Mouse (Mus musculus) adrenal gland, postnatal 14 days (tissue): ENCODE data around the gene Jun. TPM values are rescaled to one million over a fixed set of nuclear protein-coding genes. Genes with fewer than 3 reads are reported as not detected.

Experiments
- DNase-seq: peaks from one replicate; pipeline ENCODE4 v3.0.0; 2021; ENCODE audit warnings: mixed read lengths
- long read RNA-seq, 2 experiments: library from polyadenylated mRNA; stranded (forward); transcript quantifications; one replicate each; pipeline ENCODE4 v2.0.0; 2021
- total RNA-seq: library from RNA; stranded (reverse); gene quantifications from 2 replicates; pipeline ENCODE4 v1.2.3, GENCODE M21; 2021

The Jun gene
- 68.6 and 95.7 TPM in 2 replicates for total RNA-seq
- long read RNA-seq, experiment 1, transcript Jun-201 (1 exons, 3,189 nt): major isoform, 52 of 54 reads
- long read RNA-seq, experiment 1, partial matches to known transcripts: 0 of 54 reads
- long read RNA-seq, experiment 1, other reads (novel, unspliced or antisense): 2 of 54 reads
- long read RNA-seq, experiment 2, transcript Jun-201 (1 exons, 3,189 nt): major isoform, 62 of 63 reads
- long read RNA-seq, experiment 2, partial matches to known transcripts: 0 of 63 reads
- long read RNA-seq, experiment 2, other reads (novel, unspliced or antisense): 1 of 63 reads

DNA sequence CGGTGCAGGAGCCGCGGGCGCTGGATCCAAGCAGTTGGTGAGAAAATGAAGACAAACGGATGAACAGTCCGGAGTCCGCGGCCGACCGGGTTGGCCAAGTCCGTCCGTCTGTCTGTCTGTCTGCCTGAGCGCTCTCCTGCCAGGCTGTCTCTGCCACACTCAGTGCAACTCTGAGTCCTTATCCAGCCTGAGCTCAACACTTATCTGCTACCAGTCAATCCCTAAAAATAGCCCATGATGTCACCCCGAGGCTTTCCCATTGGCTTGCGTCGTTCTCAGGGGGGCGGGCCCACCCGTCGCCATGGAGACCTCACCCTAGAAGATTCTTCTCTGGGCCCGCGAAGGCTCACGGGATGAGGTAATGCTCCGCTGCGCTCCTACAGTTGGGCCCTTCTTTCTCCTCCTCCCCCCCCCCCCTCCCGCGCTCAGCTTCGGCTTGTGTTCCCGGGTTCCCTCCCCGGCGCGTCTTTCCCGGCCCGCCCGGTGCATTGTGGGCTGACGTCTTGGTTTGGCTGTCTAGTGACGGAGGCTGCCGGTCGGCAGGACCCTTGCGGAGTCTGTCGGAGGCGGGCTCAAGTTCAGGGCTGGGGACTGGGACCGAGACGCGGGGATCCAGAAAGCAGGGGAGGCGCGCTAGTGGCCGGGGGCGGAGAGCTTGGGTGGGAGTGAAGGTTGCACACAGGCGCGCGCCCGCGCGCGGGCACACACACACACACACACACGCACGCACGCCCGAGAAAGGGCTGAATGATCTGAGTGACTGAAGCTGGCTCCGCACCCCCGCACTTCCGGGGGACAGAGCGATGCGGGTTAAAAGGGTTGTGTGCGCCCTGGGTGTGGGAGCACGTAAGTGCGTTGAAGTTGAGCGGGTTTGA lies at the start of gene Jun:
TSS of gene Jun (minus strand) at position 198 of the 875 bp plus-strand sequence.
- peak; percentile 99 for DNase-seq

DNA sequence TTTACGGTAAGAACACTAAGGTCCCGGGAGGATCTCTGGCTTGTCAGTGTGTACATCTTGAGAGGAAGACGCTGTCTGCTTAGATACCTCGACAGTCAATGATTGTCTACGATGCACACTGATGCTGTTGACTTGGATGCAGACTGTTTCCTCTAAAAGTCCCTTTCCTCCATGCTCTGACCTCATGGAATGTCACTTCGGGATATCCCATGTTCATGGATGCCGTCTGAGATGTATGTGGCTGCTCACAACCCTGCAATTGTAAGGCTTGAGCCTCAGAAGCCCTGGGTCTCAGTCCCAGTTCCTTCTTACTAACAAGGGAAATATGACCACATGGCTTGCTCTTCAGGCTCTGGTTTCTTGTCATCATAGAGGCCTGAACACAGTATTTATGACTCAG lies 49.7 kb upstream of the Jun start:
- no peak for DNase-seq

DNA sequence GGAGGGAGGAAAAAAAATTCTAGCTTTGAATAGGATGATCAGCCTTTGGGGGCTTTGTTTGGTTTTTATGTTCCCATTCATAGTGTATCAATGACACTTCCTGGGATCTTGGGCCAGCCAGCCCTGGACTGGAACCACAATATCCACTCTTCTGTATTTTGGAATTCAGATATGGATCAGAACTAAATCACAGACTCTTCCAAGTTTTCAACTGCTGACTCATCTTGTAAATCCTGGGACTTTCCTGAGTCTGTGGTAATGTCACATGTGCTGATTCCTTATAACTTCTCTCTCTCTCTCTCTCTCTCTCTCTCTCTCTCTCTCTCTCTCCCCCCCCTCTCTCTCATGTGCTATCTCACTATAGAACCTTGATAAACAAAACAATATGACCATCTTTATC lies 48.7 kb upstream of the Jun start:
- DNase-seq: no peak

DNA sequence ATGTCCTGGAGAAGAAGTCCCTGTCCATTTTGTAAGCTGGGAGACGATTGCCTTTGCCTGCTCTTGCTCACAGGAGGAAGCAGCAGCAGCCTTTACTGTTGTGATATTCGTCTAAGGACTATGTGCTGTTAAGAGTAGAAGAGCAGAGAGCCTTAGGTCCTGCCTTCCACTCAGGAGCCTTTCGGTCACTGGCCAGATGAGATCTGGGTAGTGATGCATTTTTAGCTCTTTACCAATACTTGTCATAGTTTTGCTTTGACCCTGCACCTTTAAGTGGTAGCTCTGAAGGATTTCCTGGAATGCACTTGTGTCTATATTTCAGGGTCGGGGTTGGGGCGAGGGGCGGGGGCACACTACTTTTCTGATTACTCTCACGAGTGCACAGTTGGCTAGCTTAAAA lies 47.4 kb upstream of the Jun start:
- DNase-seq: no peak

DNA sequence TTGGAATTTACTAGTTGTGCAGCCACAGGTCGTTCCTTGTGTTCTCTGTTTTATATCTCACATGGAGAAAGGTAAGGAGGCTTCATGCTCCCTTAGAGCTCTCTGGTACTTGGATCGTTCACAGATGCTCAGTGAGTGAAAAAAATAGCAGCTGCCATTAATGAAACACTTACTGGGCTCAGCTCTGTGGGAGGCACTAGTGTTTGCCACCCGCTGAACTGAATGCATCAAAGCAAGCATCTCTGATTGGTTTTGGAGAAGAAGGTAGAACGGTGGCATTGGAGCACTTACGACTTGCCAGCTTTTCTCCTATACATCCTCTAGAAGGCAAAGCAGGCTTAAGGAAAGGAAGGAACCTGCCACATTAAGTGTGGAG lies 46.7 kb upstream of the Jun start:
- DNase-seq: no peak

DNA sequence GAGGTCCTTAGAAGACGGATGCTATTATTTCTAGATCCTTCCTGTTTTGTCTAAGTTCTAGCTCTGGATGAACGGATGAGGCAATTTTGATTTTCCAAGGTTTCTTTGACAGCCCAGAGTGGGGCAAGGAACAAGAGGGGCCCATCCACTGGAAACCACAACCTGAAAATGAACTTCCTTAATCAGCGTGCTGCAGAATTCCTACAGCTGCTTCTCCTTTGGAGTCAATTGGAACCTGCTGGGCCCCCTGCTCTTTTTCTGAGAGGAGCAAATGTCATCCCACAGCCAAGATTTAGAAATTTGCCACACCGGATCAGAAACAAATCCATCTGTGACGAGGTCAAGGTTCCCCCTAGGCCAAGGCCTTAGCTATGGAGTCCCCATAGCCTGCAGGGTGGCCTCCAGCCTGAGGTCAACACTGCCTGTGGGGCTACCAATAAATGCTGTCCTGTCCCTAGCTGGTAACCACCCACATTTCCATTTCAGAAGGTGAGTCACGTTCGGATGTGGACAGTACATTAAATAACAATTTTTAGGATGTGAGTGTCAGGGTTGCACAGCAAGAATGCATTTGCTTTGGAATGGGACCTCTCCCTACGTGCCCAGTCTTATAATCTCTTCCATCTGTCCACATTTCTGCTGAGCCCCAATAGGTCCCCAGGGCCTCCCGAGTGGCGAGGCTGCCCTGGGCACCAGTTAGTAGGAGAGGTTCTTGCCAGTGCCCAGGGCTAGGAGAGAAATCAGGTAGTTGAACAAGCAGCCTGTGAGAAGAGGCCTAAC lies 46.1 kb upstream of the Jun start:
- no peak for DNase-seq

DNA sequence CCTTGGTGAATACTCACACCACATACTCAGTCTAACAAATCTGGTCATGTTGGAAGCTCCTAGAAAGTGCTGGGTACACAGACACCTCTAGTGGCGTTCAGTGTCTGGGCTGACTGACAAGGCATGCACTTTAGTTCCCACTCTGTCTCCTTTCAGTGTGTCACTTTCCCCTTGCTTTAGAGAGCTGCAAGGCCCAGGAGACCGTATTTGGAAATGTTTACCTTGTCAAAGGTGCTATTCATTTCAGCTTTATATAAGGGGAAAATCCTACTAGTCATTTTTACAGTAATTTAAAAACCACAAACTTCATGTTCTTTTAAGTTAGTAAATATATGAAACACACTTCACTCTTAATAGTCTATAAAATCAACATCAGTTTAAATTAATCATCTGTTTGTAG lies 44.7 kb upstream of the Jun start:
- DNase-seq: no peak

DNA sequence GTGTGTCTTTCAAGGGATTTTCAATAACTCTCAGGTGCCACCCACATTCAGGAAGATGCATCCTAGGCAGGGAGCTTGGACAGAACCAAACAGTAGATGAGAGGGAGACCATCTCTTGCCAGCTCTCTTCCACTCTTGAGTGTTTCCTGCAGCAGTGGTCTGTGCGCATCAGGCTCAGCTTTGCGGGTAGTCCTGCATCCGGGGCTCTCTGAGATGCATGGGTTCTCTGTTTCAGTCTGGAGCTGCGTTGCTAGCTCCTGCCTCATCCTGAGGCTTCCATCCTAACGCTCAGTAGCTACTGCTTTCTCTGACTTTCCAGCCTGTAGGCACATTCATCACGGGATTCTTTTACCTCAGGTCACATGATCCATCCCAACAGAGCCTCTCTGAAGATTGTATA lies 43.9 kb upstream of the Jun start:
- no peak for DNase-seq

DNA sequence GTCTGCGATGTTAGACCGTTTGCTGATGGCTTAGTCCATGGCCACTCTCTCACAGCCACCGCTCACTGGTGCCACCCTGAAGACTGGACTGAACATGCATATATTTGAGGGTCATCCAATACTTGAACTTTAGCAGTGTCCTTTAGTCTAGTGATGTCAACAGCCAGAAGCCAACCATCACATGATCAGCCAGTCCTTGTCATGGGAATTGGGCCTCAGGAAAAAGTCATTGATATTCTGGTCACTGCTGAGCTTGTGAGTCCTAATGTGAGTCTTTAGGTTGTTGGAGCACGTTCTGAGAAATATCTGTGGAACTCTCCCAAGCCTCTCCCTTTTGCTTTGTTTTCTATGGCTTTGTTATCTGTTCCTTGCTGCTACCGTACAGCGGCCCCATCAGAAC lies 43.3 kb upstream of the Jun start:
- DNase-seq: no peak

DNA sequence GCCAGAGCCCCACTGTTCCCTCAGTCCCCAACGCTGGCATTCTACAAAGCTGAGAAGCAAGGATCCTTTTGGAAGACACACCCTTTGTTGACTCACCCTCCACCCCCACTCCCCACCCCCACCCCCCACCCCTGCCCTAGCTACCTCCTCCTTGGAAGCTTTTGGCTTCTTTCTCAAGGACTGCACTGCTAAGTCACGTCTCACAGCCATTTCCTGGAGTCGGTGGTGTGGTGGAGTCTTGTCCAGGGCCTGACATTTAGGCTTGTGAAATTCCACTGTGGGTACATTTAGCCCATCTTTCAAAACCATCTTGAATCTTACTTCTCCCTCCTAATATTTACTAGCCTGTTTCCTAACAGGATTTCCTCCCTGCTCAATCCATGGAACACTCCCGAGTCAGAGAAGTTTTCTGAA lies 42.7 kb upstream of the Jun start:
- peak; percentile 48 for DNase-seq

DNA sequence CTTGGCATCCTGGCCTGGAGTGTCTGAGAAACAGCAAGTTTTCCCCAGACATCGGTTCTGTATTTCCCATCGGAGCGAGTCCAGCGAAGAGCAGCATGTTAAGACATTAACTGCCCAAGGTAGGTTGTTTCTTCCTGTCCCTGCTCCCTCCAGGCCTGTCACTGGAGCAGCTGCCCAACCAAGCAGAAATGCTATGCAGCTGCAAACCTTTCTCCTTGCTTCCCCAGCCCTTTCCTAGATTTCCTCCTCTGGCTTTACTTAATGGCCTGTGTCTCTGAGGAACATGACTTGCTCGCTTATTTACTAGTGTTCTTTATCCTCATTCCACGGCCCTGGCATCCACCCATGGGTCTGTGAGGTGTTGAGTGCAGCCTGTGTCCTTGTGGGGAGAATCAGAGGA lies 41.6 kb upstream of the Jun start:
- no peak for DNase-seq

DNA sequence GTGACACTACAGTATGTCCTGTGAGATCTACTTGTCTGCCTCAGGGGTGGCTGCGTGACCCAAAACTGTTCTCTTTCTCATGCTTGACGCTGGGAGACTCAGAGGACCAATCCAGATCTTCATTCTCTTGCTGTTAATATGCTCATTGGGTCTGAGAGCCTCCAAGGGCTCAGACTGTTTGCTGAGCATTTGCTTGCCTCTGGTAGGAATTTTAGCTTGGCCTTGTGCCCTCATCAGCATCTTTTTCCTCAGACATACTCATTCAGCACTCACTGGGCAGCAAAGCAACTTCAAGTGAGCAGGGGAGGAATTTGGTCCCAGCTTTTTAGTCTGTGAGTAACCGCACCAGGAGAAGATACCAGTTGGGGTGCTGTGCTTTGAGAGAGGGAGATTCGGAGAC lies 40.5 kb upstream of the Jun start:
- no peak for DNase-seq

DNA sequence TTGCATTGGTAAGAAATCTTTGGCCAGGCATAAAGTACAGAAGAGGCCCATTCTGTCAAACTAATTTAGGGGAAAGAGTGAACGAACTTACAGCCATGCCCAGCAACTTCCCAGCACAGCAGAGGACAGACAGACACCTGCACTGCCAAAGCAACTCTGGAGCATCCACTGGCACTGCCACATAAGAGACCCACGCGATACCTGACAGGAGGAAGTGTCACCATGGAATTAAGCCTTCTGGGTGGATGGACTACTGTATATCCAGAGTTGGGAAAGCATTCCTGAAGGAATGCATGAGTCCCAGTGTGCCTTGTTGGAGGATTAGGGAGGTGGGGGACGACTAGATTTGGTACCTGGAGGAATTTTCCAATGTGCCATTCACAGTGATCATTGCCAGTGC lies 39.5 kb upstream of the Jun start:
- no peak for DNase-seq

DNA sequence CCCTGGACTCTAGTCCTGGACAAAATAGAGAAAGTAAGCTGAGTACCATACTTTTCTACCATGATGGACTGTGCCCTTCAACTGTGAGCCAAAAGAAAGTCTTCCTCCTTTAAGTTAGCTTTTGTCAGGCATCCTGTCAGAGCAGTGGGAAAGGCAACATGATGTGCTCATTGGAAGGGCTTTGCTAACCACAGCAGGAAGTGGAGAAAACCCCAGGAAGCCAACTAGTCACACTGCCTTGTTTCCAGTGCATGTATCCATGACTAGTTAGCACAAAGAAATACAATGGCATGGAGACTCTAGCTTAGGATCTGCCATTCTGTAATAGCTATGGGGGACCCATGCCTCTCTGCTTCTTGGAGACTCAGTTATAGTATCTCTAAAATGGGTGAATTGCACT lies 37.9 kb upstream of the Jun start:
- DNase-seq: no peak

DNA sequence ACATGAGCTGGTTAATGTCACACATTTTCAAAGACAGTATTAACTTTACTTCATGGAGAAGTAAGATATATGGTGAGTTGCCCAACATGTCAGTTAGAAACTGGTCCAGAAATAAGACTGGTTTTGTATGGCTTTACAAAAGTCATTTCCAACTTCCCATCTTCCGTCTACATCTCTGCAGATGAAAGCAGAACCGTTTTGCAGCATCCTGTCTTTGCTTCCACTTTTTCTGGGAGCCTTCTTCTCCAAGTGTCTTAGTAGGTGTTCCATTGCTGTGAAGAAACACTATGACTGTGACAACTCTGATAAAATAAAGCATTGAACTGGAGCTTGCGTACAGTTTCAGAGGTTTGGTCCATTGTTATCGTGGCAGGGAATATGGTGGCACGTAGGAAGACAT lies 37.0 kb upstream of the Jun start:
- no peak for DNase-seq

DNA sequence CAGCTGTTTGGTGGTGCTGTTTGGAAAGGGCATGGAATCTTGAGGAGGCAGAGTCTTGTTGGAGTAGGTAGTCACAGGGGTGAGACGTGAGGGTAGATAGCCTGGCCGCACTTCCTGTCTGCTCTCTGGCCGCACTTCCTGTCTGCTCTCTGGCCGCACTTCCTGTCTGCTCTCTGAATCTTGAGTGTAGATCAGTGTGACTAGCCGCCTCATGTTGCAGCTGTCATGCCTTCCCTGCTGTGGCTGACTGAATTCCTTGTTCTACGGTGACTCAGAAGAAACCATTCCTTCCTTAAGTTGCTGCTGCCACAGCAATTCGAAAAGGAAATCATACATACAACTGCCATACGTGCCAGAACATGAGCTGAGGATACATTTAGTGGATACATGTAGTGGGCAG lies 31.9 kb upstream of the Jun start:
- no peak for DNase-seq

DNA sequence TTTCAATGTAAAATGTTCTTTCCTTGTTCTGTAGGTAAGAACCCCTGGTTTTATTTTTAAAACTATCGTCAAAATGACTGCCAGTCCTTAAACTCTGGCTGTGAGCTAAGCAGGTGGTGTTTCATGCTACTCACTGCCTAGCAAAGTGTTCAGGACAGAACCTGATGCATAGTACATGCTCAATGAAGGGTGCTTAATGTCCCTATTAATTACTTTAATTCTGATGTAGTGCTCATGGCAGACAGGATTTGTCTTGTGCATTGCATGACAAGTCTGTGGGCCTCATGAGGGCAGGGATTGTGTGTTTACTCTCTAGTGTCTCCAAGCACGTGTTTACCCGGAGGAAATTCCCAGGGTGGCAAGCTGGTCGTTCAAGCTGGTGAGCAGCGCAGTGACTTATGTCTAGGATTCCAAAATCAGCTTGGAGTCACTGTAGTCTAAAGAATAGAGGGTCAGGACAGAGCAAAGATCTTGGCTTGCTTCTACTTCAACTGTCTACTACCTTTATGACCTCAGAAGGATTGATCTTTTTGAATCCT lies 31.2 kb upstream of the Jun start:
- no peak for DNase-seq

DNA sequence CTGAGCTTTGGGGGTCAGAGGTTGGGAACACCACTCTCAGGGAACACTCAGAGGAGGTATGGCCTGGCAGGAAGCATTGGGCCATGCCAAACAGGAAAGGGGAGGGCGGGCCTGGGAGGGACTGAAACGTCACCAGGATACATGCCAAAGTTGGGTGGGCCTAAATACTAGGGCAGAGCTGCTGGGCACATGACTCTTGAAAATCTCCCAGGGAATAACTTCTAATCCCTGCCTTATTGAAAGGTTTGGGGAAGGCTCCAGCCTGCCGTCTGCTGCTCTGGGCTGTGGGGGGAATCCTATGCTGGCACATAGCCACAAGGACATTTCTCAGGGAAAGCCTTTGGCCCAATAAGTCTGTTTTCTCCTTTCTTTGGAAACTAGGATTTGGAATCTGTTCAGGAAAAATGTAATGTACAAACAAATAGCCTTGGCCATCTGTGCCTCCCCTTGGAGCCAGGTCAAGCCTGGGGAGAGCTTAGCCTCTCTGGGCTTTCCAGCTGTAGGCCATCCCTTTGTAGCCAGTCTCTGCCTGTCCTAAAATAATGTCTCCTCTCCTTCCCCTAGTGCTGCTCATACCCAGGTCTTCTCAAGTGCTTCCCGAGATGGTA lies 30.6 kb upstream of the Jun start:
- peak; percentile 82 for DNase-seq

DNA sequence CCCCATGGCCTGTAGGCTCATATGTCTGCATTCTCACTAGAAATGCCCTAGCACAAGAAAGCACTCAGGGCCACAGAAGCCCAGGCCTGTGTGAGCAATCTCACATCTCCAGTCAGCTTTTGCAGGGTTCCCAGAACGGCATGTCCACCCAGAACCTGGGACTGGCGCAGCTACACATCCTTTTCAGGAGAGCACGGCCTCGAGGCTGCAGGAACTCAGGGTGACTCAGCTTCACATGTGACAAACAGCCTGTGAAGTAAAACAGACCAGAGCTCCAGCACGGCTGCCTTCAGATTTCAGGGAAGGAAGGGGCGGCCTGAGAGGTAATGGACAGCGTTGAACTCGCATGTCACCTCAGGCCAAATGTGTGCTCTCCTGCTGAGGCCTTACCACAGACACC lies 29.6 kb upstream of the Jun start:
- DNase-seq: peak; percentile 73

DNA sequence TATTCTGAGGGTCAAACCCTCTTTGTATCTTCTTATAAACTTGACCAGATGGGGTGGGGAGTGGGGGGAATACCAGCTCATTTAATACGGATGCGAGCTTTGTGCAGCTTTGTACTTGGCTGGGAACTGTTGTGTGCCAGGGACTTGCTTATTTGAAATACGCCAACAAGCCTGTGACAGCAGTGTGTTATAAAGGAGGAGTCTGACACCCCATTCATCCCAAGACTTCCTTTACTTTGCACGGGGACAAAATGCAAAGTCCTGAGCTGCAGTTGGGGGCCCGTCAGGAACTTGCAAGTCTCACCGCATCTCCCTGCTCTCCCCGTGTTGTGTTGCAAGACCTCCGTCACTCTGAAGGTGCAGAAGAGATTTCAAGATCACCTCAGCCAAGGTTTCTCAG lies 26.6 kb upstream of the Jun start:
- no peak for DNase-seq

DNA sequence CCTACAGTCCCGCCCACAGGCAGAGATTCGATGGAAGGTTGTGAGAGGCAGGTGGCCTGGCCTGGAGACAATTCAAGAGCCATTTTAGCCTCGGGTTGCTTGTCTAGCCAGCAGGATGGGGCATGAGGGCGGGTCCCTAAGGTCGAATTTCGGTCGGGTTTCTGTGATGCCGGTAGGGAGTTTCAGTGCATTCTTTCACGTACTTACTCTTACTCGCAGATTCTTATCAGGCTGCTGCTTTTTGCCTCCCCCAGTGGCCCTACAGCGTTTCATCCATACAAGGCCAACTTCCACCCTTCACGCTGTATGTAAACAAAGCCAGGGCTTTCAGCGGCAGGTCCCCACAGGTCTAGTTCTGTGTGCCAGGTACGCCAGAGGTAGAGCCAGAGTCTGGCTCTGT lies 24.3 kb upstream of the Jun start:
- DNase-seq: no peak

DNA sequence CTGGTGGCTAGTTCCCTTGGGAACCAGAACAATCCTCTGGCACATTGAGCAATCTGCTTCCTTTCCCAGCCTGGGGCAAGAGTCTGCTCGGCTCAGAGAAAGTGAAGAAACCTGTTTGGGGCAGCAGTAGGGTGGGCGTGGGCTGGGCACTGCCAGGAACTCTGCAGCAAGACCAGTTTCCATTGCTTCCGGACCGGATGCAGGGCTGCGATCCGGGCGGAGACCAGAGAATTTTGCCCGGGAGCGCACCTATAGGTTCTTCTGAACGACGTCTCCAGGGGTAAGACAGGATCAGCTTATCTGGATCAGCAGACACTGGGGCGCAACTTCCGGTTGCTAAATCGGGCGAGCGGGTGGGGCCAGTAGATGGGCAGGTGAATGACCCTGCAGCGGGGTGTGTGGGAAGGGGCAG lies 23.6 kb upstream of the Jun start:
- DNase-seq: no peak
